Mouse (Mus musculus) telencephalon, adult 2 months (tissue): ENCODE results near the gene Gm49425.
"Not testable (repeated sequence)": the region's sequence is repeated elsewhere in the genome, so short reads cannot be mapped to it uniquely, and the experiment has no call there.

Experiments used
- DNase-seq: peaks from one replicate; pipeline ENCODE4 v3.0.0-alpha.2; 2011; ENCODE audit warnings: low read depth, low spot score

Gm49425 gene

DNA sequence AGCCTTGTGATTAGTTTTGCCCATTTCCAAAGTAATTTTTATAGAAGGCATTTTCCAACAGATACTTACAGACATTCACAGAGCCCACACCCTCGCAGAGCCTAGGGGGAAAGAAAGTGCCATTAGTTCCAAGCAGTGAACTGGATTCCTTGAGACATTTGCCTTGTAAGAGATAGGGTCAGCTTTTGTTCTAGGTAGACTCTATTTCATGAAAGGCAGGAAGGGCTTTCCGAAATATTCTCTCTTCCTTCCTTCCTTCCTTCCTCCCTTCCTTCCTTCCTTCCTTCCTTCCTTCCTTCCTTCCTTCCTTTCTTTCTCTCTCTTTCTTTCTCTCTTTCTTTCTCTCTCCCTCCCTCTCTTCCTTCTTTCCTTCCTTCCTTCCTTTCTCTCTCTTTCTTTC lies at the start of gene Gm49425:
Gene Gm49425, minus strand, starts transcription at position 101 of the 400 bp plus-strand sequence.
- DNase-seq: not testable (repeated sequence)

- no peak for DNase-seq
Observed at GRCm38 (mm10) chr15:101562850-101563249, 45.8 kb upstream of the Gm49425 start, which contains the start of gene Krt90. Gene Krt90, minus strand, starts transcription at chr15:101562950.

DNA sequence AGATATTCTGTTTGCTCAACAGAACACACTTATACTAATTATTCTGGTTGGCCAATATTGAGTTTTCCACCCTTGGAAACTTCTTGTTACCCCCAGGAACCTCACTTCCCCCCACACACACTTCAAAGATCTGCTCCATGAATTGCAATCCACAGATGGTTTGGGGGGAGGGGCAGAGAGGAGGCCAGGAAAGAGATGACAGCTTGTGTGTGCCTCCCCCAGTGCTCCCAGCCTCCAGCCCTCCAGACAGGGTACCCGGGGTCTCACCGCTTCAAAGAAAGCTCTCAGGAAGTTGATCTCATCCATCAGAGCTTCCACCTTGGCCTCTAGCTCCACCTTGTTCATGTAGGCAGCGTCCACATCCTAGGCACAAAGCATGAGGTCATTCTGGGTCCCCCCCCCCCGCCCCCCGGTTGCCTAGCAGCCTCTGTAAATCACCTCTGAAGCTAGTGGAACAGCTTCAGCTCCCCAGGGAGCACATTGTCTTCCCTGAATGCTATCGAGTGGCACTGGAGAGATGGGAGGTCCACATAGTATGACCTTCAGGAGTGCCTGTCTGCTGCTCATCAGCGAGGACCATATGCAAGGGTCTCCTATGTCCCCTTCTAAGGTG lies 41.1 kb upstream of the Gm49425 start:
- DNase-seq: no peak

GRCm38 (mm10) chr15:101553169-101553568 lies 36.1 kb upstream of the Gm49425 start:
- DNase-seq: no peak

GRCm38 (mm10) chr15:101552188-101552587 lies 35.1 kb upstream of the Gm49425 start:
- DNase-seq: peak; percentile 44

DNA sequence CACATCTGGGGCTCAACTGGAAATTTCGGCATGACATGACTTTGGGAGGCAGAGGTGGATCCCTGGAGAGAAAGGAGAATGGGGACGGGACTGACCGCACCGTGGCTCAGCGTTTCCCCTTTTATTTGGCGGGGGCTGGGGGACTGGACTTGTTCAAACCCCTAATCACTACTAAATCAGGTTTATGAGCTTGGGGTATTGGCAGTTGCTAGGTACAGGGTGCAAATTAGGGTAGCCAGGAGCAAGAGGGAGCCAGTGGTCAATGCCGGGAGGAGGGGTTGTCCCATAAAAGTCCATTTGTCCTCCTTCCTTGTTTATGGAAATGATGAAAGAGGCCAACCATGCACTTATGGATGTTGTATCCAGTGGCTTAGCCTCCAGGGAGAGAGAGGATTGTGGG lies 33.5 kb upstream of the Gm49425 start, which contains the start of gene Krt82:
Gene Krt82, minus strand, starts transcription at position 101 of the 400 bp plus-strand sequence.
- DNase-seq: no peak

- DNase-seq: no peak
Observed at GRCm38 (mm10) chr15:101544478-101544877, 27.4 kb upstream of the Gm49425 start.

DNA sequence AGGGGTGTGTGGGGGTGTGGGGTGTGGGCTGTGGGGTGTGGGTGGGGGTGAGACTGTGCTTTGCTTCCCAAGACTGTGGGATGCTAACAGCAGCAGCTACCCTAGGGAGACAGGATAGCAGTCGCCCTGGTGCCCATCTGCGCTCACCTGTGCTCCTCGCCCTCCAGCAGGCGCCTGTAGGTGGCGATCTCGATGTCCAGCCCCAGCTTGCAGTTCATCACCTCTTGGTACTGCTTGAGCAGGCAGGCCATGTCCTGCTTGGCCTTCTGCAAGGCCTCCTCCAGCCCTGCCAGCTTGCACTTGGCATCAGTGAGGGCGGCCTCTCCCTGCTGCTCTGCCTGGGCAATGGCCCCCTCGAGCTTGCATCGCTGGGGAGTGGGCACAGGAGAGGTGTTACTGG lies 25.5 kb upstream of the Gm49425 start:
- DNase-seq: no peak

DNA sequence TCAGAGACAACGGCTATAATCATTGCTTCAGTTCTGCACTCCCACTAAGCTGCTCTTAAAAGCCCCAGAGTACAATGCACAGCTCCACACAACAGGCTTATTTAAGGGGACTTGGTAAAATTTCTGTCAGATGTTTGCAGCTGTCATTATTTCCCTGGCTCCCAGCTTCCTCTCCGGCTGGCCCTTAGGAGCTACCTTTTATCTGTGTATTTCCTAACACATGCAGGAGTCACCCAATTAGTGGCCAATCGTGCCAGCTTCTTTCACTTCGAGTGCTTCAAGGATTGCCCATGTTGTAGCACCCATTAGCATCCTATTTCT lies 21.5 kb upstream of the Gm49425 start:
- no peak for DNase-seq

DNA sequence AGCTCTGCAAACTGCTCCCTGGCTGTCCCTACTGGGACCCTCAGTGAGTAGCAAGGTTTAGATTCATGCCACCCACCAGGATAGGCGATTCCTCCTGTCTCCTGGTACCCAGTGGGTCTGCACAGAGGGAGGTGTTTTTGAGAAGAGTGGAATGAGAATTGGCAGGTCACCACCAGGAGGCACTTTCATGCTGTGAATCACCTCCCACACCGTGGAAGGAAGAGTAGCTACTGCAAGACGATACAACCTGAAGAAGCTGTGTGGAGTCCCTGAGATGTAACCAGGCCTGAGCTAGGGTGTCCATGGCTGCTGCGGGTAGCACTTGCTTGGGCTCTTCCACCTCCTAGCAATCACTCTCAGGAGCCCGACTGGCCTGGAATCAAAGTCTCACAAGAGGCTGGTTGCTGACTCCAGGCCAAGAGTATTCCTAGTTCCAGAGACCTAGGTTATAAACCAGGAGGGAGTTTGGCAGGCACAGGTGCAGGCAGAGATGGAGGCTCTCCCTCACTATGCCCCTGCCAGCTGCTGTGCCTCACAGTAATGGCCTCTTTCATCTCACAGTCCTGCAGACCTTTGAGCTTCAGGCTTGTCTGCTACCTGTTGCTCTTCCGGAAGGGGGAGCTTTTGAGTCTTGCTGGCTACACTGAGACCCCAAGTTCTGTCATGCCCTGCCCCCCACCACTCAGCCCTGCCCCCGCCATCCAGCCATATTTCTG lies 21.0 kb upstream of the Gm49425 start:
- no peak for DNase-seq

DNA sequence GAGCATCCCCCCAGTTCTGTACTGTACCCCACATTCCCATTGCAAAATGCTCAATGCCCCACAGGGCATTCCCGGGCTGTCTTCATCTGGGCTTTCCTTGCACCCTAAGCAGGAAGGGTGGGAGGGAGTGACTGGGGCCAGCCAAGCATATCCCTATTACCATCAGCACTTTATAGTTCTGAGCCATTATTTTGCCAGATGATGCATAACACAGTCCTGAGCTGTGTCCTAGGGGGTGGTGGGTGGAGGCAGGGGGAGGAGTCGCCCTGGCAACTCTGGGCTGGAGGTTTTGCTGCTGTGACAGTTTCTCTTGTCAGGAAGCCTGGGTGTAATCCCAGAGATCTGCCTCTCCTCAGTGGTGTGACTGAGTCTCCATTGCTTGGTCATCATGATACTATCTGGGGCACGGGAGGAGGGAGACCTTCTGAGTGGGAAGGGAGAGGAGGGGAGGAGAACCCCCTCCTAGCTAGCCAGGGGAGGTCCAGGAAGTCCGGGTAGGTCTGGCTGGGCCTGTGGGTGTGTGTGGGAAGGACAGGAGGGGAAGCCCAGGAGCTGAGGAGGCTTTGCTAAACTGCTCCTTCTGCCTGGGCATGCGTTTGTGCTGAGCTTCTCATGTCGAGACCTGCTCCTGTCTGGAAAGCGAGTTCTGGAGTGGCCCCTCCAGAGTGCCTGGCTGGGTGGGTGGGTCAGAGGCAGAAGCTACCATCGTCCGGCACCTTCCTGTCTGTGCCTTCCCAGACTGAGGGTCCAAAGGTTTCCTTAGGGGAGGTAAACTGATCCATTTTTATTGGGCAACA lies 19.2 kb upstream of the Gm49425 start:
- no peak for DNase-seq

DNA sequence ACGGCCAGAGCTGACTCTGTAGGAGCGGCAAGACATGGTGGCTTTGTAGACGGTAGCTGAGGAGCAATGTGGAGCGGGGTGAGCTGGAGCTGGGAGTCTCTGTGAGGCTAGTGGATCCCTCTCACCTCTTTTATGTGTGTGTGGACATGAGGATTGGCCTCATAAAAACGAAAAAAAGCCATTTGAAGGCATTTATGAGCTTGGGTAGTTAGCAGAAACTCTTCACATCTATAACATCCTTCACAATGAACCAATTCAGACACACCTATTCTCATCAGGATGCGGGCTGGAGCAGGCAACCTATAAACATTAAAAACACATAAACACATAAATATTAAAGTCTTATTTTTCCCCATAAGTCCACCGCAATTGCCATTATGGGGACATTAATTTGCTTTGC lies 15.7 kb upstream of the Gm49425 start, which contains the start of gene Krt84:
Gene Krt84, minus strand, starts transcription at position 101 of the 400 bp plus-strand sequence.
- no peak for DNase-seq

- no peak for DNase-seq
Observed at GRCm38 (mm10) chr15:101522556-101523232, 5.6 kb upstream of the Gm49425 start.

DNA sequence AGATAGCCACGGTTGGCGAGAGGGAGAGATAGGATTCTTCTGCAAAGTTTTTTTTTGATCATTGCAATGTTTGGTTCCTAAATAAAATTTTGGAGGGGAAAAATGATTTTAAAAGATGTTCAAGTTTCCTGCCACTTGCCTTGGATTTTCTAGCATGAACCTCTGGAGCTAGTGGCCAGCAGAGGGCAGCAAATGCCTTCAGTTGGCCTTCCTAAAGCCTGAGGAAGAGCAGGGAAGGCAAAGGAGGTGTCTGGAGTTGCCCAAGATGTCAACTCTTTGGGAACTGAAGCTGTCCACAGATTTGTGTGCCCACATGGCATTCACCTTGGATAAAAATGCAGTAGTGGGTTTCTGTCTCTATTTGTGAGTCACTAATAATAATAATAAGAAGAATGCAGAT lies 2.7 kb upstream of the Gm49425 start:
- DNase-seq: peak; percentile 58

DNA sequence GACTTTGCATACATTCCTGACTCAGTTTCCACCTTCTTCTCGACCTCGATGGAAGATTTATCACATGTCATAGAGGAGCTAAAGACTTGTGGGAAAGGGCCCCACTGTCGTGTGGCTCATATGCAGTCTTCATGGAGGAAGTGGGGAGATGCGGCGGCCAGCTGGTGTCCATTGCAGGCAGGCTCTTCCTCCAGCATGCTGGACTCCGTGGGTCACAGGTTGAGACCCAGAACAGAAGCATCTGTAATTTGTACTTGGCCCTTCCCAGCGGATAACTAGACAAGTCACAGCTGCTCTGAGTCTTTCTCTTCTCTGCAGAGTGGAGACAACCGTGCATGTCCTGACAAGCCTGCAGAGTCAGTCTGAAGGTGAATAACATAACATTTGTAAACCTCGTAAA lies 8.8 kb downstream of the Gm49425 start:
- no peak for DNase-seq

DNA sequence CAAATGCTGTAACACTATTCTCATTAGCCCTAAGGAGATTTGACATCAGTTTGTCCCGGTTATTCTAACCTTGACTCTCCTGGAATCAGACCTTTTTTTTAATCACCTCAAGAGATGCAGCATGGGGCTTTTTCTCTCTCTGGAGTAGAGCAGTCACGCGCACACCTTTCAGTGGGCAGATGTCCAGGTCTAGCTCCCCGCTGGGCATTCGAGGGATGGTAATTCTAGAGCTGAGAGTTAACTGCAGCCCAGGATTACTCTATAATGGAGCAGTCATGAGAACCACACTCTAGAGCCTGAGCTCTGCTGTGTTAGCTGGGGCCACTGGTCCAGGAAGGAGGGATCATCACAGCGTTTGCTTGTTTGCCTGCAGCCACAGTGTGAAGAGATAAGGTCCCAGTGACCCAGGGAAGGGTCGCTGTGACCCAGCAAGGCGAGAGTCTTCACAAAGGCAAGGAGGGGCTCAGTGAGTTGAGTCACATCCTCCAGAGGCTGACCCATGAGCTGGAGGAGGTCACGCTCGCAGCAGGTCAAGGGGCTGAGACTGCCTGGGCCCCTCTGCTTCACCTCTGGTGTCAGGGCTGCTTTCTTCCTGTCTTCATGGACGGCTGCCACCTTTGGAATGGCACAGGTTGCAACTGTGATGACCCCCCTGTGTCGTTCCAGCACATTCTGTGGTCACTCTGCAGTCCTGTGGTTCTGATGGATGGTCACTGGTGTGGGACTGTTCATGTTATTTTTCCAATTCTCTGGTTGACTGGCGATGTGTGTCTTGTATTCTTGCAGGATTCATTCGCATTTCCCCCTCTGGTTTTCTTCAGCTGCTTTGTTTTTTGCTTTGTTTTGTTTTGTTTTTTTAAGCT lies 9.9 kb downstream of the Gm49425 start:
- no peak for DNase-seq

DNA sequence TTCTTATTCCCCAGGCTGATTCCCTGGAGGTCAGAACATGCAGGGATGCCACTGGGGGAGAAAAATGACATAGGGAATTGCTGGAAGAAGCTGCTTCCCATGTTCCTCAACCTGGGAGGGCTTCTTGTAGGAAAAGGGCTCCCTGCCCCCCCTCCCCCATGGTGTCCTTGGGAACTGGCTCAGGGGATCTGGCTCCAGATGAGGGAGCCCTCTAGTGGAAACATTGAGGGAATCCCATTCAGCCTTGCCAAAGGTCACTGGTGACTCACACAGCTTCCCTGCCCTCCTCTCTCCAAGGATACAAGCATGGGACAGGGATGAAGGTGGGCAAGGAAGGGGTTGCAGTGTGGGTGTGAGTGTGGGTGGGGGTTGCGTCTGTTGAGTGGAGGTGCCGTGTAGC lies 19.9 kb downstream of the Gm49425 start:
- no peak for DNase-seq

- no peak for DNase-seq
Observed at GRCm38 (mm10) chr15:101495266-101495665, 21.8 kb downstream of the Gm49425 start.

DNA sequence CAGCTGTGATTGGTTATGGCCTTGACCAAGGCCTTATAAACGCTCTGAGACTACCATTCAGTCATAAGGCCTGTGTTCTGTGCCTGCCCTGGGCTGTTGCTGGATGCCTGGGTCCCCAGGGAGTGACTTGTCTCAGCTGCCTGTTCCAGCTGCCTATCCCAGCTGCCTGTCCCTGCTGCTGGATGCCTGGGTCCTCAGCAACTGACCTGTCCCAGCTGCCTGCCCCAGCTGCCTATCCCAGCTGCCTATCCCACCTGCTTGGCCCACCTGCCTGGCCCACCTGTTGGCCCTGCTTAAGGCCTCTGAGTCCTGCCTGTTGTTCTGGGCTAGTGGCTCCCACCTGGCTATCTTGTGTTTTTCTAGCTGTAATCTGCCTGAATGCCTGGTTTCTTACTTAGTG lies 22.9 kb downstream of the Gm49425 start:
- no peak for DNase-seq

DNA sequence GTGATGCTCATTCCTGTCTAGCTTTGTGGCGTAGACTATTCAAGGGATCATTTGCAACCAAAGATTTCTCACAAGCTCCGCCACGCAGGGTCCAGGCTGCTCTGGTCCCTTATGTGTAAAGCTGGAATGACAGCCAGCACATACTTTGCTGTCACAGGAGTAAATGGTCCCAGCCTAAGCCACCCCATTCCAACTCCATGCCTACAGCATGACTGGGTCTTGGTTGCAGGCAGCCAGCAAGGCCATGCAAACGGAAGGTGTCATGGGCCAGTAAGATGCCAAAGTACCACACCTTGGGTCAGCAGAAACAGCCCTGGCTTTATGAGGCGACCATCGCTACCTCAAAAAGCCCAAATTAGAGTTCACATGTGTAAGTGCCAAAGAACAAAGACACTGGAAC lies 23.3 kb downstream of the Gm49425 start:
- DNase-seq: no peak

- DNase-seq: no peak
Observed at GRCm38 (mm10) chr15:101492718-101493117, 24.3 kb downstream of the Gm49425 start.
